Mouse (Mus musculus): ENCODE results near the gene Atp6v1fnb.

The Atp6v1fnb gene

DNA sequence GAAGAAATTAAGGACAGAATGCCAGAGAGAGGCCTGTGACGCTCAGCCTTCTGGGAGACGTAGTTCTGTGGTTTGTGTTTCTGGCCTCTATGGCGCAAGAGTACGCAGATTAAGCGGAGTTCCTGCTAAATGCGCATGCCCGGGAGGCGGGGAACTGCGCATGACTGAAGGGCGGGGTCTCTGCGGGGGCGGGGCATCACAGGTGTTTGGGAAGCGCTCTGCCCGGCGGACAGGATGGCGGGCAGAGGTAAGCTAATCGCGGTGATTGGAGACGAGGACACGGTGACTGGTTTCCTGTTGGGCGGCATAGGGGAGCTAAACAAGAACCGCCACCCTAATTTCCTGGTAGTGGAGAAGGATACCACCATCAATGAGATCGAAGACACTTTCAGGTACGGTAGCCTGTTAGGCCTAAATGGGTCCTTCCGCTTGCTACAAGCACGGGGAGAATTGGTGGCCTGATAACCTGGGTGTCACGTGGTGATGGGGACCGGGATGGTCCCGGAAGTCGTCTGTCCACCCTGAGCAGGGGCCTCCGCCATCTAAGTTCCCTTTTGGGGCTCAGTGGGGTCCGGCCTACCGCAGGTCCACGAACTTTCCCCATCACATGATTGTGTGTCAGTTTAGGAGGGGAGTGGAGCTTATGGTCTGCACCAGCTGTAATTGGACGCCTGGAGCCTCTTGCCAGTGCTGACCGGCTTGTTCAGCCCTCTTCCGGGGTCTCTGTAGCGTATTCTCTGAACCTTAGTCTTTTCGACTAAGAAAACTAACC is 3.5 kb upstream of the Atp6v1fnb start, which contains the start of gene Atp6v1f:
Gene Atp6v1f, plus strand, starts transcription at position 136 of the 772 bp plus-strand sequence.
- DNase-seq, result peak; percentile 97

DNA sequence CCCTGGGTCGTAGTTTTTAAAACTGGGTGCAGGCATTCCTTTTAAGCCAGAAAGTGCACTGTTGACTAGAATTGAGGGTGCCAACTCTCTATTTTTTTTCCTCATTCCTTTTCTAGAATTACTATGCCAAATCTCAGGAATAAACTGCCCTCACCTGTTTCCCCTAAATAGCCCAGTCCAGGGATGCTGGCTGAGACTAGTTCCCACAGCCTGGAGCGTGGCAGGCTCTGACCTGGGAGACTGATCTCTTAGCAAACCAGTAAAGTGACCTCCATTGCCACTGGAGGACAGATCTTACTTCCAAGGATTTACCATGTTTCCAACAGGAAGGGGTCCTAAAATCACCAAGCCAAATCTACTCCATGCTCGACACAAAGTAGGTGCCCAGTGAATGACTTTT is 2.4 kb upstream of the Atp6v1fnb start:
- no peak for DNase-seq

DNA sequence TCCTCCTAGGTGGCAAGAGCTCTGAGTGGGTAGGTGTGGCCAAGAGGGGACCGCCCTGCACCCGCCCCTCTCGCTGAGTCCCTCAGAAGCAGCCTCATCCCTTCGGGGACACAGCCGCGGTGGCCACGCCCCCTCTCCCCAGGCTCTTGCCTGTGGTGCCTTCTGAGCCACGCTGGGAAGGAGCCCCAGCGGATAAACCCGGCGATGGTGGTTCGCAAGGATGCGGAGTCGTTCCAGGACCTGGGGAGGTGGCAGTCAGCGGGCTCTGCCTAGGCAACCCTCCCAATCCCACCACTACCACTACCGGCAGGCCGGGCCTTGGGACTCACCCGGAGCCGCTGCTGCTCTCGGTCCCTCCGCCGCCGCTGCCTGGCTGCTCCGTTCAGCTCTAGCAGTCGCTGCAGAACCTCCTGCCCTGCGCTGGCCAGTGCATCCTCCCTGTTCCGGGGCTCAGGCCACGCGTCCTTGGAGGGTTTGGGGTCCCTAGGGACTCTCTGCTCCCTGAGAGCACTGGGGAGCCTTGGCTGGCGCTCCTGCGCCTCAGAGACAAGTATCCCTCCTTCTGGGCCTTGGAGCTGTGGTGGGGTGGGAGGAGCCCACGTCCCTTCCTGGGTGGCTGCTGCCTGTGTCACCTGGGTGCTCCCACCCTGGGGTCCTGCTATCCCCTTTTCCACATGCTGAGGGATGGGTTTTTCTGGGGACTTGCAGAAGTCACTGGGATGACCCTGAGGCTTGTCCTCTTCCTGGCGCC is 2.9 kb downstream of the Atp6v1fnb start:
- peak; percentile 94 for DNase-seq

DNA sequence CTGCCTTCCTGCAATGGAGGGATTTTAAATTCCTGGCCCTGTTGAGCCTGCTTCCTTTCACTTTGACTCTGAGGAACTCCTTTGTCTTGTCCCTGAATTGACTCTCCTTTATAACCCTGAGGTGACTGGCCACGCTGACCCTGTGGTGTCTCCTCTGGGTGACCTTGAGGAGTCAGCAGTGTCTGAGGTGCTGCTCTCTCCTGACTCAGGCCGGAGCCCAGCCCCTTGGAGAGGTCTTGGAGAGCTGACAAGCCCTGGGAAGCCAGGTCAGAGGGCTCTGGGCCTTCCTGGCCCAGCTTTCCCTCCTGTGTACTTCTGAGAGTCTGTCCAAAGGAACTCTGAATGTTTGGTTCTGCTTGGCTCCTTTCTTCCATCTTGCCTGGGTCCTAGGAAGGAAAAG is 3.5 kb downstream of the Atp6v1fnb start:
- no peak for DNase-seq

DNA sequence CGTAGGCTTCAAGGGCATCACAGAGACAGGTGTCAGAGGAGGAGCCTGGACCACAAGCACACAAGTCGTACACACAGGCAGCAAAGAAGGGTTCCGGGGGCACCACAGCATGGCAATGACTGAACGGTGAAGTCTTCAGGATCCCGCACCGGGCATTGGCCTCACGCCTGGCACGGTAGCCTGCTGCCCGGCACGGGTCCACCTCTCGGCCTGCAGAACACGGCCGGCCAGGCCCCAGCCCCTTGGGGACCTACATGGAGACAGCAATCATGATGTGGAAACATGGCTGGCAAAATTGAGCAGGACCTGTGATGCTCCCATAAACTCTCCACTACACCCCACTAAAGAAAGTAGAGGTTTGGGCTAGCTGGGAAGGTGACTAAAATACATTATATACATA is 11.5 kb downstream of the Atp6v1fnb start:
- no peak for DNase-seq

DNA sequence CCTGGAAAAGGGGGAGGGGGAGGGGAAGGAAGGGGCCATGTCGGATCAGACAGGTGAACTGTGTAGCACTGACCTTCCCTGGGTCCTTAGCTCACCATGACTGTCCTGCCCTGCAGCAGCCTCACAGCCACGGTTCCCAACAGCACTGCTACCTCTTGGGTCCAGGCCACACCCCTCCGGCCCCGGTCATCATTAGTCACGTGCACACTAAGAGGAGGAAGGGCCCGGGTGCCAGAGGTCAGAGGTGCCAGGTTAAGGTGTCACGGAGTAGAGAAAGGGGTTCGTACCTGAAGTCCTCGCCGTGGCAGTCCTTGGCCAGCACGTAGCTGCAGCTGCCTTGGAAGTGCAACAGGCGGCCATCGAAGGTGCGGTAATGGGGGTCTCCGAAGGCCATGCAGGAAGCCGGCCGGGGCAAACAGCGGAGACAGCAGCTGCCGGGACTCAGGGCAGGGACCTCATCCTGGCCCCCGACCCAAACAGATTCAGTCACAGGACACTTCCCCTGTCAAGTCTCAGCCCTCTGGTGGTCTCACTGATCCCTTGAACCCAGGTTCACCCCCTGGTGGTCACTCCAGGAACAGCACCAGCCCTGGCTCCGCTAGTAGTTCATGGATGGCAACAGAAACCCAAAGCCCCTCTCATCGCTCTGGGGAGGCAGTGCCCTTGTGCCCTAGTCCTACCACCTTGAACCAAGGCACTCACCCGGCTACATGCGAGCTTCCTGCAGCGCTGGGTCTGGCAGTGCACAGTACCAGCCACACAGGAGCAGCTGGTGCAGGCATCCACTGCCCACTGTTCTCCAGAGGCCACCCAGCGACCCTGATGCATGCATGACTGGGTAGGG is 13.7 kb downstream of the Atp6v1fnb start:
- DNase-seq, result peak; percentile 78

DNA sequence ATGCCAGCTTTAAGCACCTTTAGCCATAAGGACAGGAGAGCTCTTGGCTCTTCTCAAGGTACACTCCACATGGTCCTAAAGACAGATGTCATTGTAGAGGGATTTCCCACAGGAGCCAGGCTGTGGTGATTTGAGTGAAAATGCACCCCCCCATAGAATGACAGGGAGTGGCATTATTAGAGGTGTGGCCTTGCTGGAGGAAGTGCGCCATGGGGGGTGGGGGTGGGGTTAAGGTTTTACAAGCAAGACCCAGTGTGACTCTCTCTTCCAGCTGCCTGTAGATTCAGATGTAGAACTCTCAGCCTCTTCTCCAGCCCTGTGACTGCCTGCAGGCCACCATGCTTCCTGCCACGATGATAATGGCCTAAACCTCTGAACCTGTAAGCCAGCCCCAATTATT is 14.7 kb downstream of the Atp6v1fnb start:
- DNase-seq, result no peak

DNA sequence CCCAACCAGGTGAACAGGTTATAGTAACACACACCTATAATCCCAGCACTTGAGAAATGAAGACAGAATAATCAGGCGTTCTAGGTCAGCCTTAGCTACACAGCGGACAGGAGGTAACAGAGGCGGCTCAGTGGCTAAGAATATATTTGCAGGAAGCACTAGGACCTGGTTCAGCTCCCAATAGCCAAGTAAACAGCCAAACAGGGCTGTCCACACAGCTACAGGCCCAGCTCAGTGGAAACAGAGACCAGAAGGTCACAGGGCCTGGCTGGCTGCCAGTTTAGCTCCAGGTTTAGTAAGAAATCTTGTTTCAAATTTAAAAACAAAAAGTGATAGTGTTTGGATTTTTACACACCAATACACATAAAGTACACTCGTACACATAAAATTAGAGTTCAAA is 22.9 kb downstream of the Atp6v1fnb start:
- DNase-seq, result peak; percentile 50

DNA sequence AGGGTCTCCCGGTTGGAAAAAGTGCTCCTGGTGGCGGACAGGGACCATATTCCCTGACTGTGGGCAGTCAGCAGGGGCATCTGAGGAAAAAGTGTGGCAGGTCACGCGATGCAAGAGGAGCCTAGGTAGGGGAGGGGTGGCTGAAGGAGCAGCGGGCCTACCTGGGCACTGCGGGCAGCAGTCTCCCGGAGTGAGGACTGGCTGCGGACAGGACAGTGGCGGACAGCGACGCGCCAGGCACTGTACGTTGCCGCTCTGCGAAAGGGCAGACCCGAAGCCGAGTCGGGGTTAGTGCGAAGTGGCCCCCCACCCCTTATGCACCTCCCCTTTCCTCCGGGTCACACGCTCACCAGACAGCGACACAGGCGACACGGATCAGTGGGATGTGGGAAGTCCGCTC is 25.0 kb downstream of the Atp6v1fnb start:
- DNase-seq, result no peak

DNA sequence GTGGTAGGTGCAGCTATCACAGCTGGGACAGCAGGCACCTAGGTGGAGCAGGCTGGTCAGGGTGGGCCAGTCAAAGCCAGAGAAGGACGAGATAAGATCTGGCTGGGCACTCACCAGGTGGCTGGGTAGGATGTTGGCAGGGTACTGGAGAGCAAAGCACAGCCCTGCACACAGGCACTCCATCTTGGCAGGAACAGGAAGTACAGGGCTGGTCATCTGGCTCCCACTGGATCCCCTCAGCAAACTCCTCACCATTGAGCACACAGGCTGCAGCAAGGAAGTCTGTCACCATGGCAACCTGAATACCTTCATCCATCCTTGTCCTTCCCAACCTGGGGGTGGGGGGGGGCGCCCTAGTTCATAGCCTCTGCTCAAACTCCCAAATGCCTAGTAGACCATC is 26.6 kb downstream of the Atp6v1fnb start:
- DNase-seq, result no peak

DNA sequence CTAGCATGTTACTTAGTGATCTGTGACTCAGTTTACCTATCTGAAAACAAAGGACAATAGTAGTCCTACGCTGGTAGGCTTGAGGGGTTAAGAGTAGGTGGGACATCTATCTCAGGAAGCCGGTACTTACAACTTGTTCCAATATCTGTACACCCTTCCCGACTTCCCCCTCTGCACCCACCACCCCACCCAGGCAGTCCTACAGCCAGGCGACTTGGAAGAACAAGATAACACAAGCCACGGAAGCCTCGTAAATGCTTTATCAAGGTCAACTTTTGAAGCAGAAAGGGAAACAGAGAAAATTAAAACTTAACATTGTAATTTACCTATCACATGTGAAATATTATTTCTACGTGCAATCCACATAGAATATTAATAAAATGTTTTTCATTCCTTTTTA is 28.9 kb downstream of the Atp6v1fnb start:
- peak; percentile 51 for DNase-seq

DNA sequence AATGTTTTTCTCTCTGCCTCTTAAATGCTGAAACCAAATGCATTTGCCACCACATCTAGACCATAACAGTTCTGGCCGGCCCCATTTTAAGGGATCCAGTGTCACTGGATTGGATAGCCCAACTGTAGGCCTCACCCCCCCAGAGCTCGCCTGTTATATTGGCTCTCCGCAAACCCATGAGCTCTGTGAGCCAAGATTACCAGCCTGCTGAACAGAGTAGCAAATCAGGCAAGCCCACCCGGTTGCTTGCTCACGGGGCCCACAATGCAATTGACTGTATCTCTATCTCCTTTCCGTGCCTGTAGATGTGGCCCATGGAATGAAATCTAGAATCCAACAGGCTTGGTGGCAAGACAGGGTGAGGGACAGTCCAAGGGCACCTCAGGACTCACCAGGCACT is 29.6 kb downstream of the Atp6v1fnb start:
- DNase-seq, result peak; percentile 27

DNA sequence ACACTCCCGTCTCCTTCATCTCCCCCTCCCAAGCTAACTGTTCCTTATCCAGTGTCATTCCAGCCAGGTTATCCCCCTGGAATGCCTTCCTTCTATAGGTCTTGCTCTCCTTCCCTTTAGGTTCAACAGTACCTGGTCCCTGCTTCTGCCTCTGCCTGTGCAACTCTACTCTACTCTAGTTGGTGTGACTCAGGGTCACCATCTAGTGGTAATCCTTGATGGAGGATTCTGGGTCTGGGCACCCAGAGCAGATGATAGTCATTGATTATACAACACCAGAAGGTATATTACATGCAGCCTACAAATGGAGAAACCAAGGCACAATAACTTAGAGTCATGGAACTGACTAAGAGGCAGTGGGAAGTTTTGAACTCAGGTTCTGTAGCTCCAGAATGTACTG is 30.4 kb downstream of the Atp6v1fnb start:
- no peak for DNase-seq

DNA sequence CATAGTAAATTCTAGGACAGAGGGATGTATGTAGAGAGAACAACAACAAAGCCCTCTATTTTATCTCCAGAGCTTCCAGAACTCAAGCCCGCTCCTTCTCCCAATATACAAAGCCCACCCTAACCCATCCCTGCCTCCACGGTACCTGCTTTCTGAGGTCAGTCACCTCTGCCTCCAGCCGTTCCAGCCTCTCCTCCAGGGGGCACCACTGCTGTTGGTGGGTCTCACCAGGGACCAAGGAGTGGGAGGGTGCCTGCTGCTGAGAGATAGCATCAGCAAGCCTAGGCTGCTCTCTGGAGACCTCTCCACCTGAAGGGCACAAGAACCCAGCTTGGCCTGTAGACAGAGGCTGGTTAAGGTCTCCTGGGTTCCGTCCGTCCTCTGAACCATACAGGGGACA is 34.3 kb downstream of the Atp6v1fnb start:
- DNase-seq, result no peak

DNA sequence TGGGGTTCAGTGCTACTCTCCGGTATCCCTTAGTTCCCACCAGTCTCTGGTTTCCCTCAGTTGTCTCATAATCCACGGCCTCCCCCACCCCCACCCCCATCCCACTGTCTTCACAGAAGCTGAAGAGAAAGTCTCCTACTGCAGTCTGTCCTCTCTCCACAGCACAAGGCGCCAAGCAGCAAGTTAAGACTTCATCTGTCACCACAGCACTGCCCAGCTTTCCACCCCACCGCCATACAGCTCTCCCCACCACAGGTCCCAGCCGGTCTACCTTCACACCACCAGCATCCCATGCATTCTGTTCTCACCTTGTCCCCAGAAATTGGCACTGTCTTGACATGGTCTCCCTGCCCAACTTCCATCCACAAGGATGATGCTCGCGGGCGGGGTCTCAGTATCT is 35.6 kb downstream of the Atp6v1fnb start:
- DNase-seq, result no peak

DNA sequence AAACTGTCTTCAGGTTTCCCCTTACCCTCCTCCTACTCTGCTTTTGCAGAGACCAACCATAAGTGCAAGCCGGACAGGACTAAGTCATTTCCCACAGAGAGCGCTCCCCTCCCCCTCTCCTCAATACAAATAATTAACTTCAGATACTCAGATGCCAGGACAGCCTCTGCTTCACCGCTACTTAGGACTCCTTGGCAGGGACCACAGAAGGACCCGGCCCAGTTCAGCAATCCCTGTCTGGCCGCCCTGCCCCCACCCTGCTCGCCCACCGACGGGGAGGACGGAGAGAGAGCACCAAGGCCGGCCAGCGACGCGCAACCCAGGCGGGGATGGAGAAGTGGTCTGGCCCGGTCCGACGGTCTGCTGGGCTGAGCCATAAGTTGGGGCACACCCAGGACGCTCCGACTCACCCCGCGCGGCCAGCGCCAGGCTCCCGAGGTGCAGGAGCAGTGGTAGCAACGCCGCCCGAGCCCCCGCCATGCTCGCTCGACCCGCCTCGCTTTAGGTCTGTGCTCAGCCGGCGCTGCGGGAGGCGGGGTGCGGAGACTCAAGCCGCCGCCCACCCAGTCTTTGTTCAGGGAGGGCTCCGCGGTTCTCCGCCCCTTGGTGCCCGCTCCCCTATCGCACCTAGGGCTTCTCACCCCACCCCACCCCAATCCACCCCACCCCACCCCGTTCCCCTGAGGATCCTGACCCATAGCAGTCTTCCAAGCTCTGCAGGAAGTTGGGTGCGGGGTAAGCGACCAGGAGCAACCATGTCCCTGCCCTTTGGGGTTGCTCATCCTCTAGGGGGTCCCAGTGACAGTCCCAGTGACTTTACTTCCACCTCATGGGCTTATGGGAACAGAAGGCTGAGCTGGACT is 36.4 kb downstream of the Atp6v1fnb start, which contains the start of gene Kcp:
Gene Kcp, minus strand, starts transcription at position 506 of the 863 bp plus-strand sequence.
- DNase-seq, result peak; percentile 24

DNA sequence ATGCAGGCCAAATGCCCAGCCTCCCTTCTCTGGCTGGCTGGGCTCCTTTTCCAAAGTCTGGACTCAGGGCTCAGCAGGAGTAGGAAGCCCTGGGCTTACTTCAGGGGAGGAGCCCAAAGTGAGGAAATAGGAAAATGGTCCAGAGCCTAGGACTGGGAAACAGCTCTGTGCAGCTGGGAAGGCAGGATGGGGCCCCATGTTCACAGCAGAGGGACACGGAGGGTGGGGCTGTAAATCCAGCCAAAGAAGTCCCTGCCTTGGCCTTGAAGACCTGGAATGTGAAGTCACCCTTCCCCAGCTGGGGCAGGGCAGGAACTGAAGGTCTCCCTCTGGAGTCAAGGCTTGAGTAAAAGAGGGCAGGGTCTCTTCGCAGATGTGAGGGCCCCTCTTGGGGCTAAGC is 37.8 kb downstream of the Atp6v1fnb start:
- no peak for DNase-seq

DNA sequence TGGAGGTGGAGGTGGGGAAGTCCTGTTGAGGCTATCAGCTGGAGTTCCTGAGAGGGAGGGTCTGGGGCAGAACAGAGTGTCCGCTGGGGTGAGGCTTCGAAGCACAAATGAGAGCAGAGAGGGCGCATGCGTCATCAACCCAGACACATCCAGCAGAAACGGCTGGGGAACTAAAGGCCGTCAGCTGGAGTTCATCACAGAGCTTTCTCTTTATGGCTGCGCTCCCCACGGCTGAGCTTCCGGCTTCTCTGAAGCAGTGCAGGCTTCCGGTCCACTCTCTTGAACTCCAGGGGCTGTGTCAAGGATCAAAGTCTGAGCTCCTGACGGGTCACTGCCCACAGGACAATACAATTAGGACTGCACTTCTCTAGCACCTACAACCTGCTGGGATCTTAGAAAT is 42.0 kb downstream of the Atp6v1fnb start:
- peak; percentile 54 for DNase-seq

DNA sequence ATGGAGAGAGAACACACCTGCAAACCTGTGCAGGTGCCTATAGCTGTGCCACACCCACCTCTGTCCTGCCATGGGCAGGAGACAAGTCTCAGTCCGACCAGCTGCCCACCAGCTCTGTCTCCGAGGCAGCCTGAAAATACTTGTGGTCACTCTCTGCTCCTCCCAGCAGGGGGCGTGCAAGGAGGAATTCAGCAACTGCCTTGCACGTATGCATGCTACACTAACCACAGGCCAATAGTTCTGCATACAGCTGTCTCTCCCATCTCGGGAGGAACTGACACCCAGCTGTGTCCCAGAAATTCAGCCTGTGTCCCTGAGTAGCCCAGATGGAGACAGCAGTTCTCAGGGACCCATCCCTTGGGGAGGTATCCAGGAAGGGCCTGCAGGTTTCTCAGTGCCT is 45.9 kb downstream of the Atp6v1fnb start:
- DNase-seq, result peak; percentile 74

DNA sequence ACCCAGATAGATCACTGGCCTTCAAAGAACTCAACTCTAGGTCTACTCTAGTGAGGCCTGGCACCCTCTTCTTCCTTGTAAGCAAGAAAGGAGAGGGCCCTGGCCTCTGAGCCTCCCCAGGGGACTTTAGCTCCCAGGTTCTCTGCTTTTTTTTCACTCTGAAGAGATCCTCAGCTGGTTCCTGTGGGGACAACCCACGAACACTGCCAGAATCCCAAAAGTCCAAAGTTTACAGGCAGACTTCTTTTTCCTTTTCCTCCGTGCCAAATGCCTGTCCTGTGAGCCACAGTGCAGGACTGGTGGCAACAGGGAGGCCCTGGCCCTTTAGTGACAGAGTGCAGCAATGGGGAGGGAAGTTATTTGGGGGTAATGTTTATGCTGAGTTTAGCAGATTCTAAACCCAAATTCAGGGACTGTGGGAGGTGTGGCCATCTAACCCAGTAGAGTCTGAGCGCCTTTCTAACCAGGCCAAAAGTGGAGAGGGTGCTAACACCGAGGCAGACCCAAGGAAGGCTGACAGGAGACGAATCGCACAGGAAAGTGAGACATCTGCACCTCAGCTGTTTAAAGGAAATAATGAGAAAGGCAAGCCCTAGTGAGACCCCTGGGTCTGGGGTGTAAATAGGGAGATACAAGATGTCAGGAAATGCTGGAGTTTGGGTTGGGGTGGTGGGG is 51.5 kb downstream of the Atp6v1fnb start:
- no peak for DNase-seq

Data from liver (tissue).